ENCODE assay signal across 1 mouse cellular context in the genomic region with DNA sequence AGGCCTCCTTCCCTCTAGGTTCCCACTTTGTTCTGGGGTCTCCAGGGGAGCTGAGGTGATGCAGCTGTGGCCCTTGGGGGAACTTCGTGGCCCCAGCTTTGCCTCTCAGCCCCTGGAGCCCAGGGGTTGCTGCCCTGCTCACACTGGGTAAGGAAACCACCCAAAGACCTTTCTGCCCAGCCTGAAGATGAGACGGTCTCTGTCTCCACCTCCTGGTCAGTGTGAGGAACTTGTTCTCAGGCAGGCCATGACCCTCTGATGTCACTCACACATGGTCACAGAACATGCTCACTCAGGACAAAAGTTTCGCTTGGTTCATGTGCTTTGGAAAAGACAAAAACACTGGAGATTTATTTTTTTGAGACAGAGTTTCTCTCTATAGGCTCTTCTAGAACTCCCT.
A peak's percentile ranks its signal among the peaks of the same experiment; 100 is the strongest.
TF ChIP-seq lines count a peak whose summit lies in the region.

No protein-coding gene starts in this region.

TF ChIP-seq in CH12.LX, 34 proteins besides CTCF, POLR2A, EP300 and RAD21 (continued from another document):
- TF ChIP-seq E2F4 (IDR thresholded peaks at IDR 0.05; ENCODE audit: insufficient replicate concordance, low read depth, low read length) (peak; percentile 68; the same call in 1 of the 2 replicates), GABPA (IDR thresholded peaks at IDR 0.05; ENCODE audit: insufficient replicate concordance, low read depth, low read length) (no peak), ZC3H11A (IDR thresholded peaks at IDR 0.05; ENCODE audit: low read depth, low read length) (peak; percentile 77), MAX (IDR thresholded peaks at IDR 0.05; ENCODE audit: low read length) (peak; percentile 88), ELF1 (IDR thresholded peaks at IDR 0.05; ENCODE audit: low read depth, low read length) (peak; percentile 38; the same call in 1 of the 2 replicates), KAT2A (IDR thresholded peaks at IDR 0.05; ENCODE audit: insufficient replicate concordance, low read length) (no peak), UBTF (IDR thresholded peaks at IDR 0.05; ENCODE audit: low read depth, low read length) (no peak), ZKSCAN1 (IDR thresholded peaks at IDR 0.05; ENCODE audit: borderline replicate concordance, low read depth, low read length) (no peak), SMC3 (IDR thresholded peaks at IDR 0.05; ENCODE audit: low read depth, low read length) (peak; percentile 96), TCF12 (IDR thresholded peaks at IDR 0.05; ENCODE audit: low read depth, low read length) (peak; percentile 48; the same call in 1 of the 2 replicates), BHLHE40 (IDR thresholded peaks at IDR 0.05; ENCODE audit: low read depth, low read length) (0 out of 2 replicates have a peak, but pooled peaks have one; percentile 28), MYC (IDR thresholded peaks at IDR 0.05; ENCODE audit: low read depth, low read length) (peak; percentile 88), SIN3A (IDR thresholded peaks at IDR 0.05; ENCODE audit: low read length) (peak; percentile 85), NRF1 (IDR thresholded peaks at IDR 0.05; ENCODE audit: low read depth, low read length) (peak; percentile 65), IRF4 (IDR thresholded peaks at IDR 0.05; ENCODE audit: low read depth, low read length) (peak; percentile 68; the same call in 1 of the 2 replicates), ZMIZ1 (IDR thresholded peaks at IDR 0.05; ENCODE audit: low read depth, low read length) (no peak), MEF2A (IDR thresholded peaks at IDR 0.05; ENCODE audit: borderline replicate concordance, low read depth, low read length) (peak; percentile 71; the same call in 1 of the 2 replicates), POLR2AphosphoS2 (IDR thresholded peaks at IDR 0.05; ENCODE audit: low read depth, low read length) (no peak)
